Mouse (Mus musculus) layer of hippocampus, postnatal 25 days (tissue): Measurements from ENCODE around the gene Psmd12. TPM values are rescaled to one million over a fixed set of nuclear protein-coding genes. Genes with fewer than 3 reads are reported as not detected.

Experiments
- DNase-seq, 2 experiments: peaks; one replicate each; pipeline ENCODE4 v3.0.0; 2022; ENCODE audit warnings: mixed read lengths in 2 of 2, low spot score in 1 of 2; ENCODE audit errors: extremely low spot score in 1 of 2
- total RNA-seq, 2 experiments: library from RNA; stranded (reverse); gene quantifications; 2 replicates each; pipeline ENCODE4 v1.2.3; 2021

Psmd12 gene
- total RNA-seq, 2 experiments from 2014 or later = 65.9 to 72.2 TPM

- DNase-seq = no peak
Observed at GRCm38 (mm10) chr11:107506260-107506659, 27.0 kb downstream of the Psmd12 start.

- DNase-seq = no peak
Observed at GRCm38 (mm10) chr11:107509631-107510338, 30.5 kb downstream of the Psmd12 start.

- DNase-seq = no peak
Observed at GRCm38 (mm10) chr11:107510362-107511269, 31.3 kb downstream of the Psmd12 start.

- peak; percentile 43 to 78 for DNase-seq
Observed at GRCm38 (mm10) chr11:107511954-107512353, 32.7 kb downstream of the Psmd12 start.

- DNase-seq = no peak
Observed at GRCm38 (mm10) chr11:107513047-107513446, 33.8 kb downstream of the Psmd12 start.

- DNase-seq = no peak
Observed at GRCm38 (mm10) chr11:107516387-107516786, 37.1 kb downstream of the Psmd12 start.

- DNase-seq = no peak
Observed at GRCm38 (mm10) chr11:107518645-107519429, 39.6 kb downstream of the Psmd12 start.

GRCm38 (mm10) chr11:107521153-107521552, 41.9 kb downstream of the Psmd12 start:
- DNase-seq = no peak

GRCm38 (mm10) chr11:107524966-107525365, 45.7 kb downstream of the Psmd12 start:
- no peak for DNase-seq

GRCm38 (mm10) chr11:107527632-107528031, 48.3 kb downstream of the Psmd12 start:
- DNase-seq = no peak

GRCm38 (mm10) chr11:107529320-107529719, 50.0 kb downstream of the Psmd12 start:
- DNase-seq = no peak

- no peak for DNase-seq
Observed at GRCm38 (mm10) chr11:107531445-107531844, 52.2 kb downstream of the Psmd12 start.

- DNase-seq = no peak
Observed at GRCm38 (mm10) chr11:107532271-107532670, 53.0 kb downstream of the Psmd12 start.

GRCm38 (mm10) chr11:107538994-107539393, 59.7 kb downstream of the Psmd12 start:
- no peak for DNase-seq

GRCm38 (mm10) chr11:107540339-107540738, 61.1 kb downstream of the Psmd12 start:
- no peak for DNase-seq

GRCm38 (mm10) chr11:107545747-107546476, 66.6 kb downstream of the Psmd12 start:
- DNase-seq = no peak

- peak; percentile 7 to 10 for DNase-seq
Observed at GRCm38 (mm10) chr11:107546667-107547301, 67.5 kb downstream of the Psmd12 start.

GRCm38 (mm10) chr11:107547351-107548203, 68.3 kb downstream of the Psmd12 start, which contains the start of gene Helz:
Helz (plus strand) TSS chr11:107547930.
- peak; percentile 47 to 52 for DNase-seq
